In the genomic region with DNA sequence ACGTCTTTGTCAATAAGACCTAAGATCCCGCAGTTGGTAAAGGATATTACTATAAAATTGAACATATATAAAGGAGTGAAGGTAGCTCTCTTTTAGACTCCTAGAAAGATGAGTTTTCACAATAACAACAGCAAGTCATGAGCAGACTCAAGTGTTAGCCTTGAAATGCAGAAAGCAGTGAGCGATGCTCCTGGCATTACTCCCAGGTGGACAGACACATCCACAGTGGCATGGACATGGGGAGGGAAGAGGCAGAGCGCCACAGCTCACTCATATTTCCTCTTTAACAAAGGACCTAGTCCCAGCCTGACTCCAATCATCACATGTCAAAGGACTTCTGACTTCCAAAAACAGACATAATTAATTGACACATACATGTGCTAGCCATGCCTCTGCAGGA, we compare ENCODE assay signal across 24 mouse cellular contexts.
"Had no signal": no experiment of that assay in that cellular context is flagged by ENCODE, and none has a peak within 500 bp of the region (broad histone marks: within the 10 kb centered on the region; RNA-seq: fewer than 3 reads in every experiment).

No protein-coding gene starts in this region.

- H3K4me3 ChIP-seq: gastrocnemius, adult 2 months; heart, embryonic 13.5 days; heart, embryonic 15.5 days; hindbrain, embryonic 13.5 days; hindbrain, embryonic 15.5 days; kidney, embryonic 15.5 days; limb, embryonic 13.5 days; limb, embryonic 15.5 days; liver, embryonic 12.5 days had no signal

- H3K9me3 ChIP-seq: heart, embryonic 13.5 days; heart, embryonic 15.5 days; hindbrain, embryonic 13.5 days; hindbrain, embryonic 15.5 days; kidney, embryonic 15.5 days; limb, embryonic 13.5 days; limb, embryonic 15.5 days; liver, embryonic 12.5 days had no signal

- H3K27me3 ChIP-seq: heart, embryonic 13.5 days; heart, embryonic 15.5 days; hindbrain, embryonic 13.5 days; hindbrain, embryonic 15.5 days; kidney, embryonic 15.5 days; limb, embryonic 13.5 days; limb, embryonic 15.5 days; liver, embryonic 12.5 days had no signal

- H3K27ac ChIP-seq: gastrocnemius, adult 2 months; heart, embryonic 13.5 days; heart, embryonic 15.5 days; hindbrain, embryonic 13.5 days; hindbrain, embryonic 15.5 days; hindbrain, postnatal 0 days; kidney, postnatal 0 days; limb, embryonic 13.5 days; limb, embryonic 15.5 days; liver, embryonic 12.5 days had no signal

- DNase-seq: gastrocnemius, adult 2 months; gastrocnemius, postnatal 10 days; gastrocnemius, postnatal 25 days; heart, adult 18-20 months; heart, postnatal 14 days; heart, postnatal 36 days; kidney, adult 11 months; kidney, adult 2 months; kidney, adult 9 months; kidney, postnatal 14 days; kidney, postnatal 36 days; layer of hippocampus, adult 9-11 months; layer of hippocampus, postnatal 36 days; left cerebral cortex, postnatal 4 days had no signal

- H3K4me1 ChIP-seq: heart, embryonic 13.5 days; heart, embryonic 15.5 days; hindbrain, embryonic 13.5 days; hindbrain, embryonic 15.5 days; kidney, embryonic 15.5 days; limb, embryonic 13.5 days; limb, embryonic 15.5 days; liver, embryonic 12.5 days had no signal
